Mouse (Mus musculus) yolk sac, embryonic 10.5 days (tissue): ENCODE data around the gene Atp8b4.

Experiments
- DNase-seq: peaks from one replicate; pipeline ENCODE4 v3.0.0-alpha.2; 2017; ENCODE audit warnings: low spot score

The Atp8b4 gene

GRCm38 (mm10) chr2:126361131-126361810 is 139.2 kb downstream of the Atp8b4 start:
- DNase-seq = no peak

DNA sequence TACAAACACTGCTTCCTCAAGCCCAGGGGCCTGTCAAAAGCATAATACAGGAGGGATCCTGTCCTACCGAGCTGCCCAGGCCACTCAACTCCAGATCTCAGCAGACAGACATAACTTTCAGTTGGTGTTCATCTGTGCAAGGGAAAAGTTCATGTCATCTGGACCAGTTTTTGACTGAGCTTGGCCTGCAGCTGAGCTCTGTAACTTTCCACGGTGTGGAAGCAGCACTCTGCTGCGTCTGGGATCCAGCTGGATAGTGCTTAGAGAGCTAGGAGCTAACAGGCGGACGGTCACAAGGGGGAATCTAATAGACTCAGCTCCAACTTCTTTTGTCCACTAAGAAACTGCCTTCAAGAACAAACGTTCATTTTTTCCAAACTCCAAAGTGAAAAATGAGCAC is 139.8 kb downstream of the Atp8b4 start:
- DNase-seq = no peak

- DNase-seq = no peak
Measured at GRCm38 (mm10) chr2:126359965-126360364, 140.5 kb downstream of the Atp8b4 start.

DNA sequence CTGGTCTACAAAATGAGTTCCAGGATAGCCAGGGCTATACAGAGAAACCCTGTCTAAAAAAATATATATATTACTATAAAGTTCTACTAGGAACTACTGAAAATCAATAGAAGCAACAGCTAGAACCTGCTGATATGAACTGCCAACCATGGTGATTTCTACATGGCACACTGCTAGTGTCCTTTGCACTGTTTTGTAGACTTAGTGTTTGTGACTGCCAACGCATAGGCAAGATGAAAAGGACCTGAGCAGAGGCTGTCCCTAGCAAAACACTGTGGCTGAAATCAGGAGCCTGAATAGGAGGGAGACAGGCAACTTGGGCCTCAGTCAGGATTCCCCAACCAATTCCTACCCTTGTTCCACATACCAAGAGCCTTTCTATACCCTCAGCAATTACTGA is 141.2 kb downstream of the Atp8b4 start:
- DNase-seq = no peak

- DNase-seq = no peak
Measured at GRCm38 (mm10) chr2:126358741-126359140, 141.7 kb downstream of the Atp8b4 start.

- no peak for DNase-seq
Measured at GRCm38 (mm10) chr2:126355259-126355658, 145.2 kb downstream of the Atp8b4 start.

GRCm38 (mm10) chr2:126351811-126352210 is 148.7 kb downstream of the Atp8b4 start:
- DNase-seq = no peak

GRCm38 (mm10) chr2:126343026-126343593 is 157.4 kb downstream of the Atp8b4 start:
- DNase-seq = no peak

DNA sequence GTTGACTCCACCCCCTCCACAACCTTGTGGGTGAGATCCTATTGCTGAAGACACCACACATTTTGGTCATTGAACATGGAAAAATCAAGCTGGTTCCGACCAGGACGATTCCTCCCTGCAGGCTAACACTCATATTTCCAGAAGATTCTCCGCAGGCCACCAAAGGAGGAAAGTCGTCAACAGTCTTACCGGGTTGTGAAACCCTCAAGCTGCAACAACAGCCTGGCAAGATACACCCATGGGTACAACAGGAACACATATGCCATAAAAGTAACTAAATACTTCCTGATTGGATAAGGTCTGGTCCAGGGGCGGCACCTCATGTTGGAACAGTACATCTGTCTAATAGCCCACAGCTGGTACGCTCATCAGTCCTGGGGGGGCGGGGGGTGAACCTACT is 159.0 kb downstream of the Atp8b4 start:
- no peak for DNase-seq

- DNase-seq = no peak
Measured at GRCm38 (mm10) chr2:126340201-126340600, 160.3 kb downstream of the Atp8b4 start.

GRCm38 (mm10) chr2:126339516-126339915 is 161.0 kb downstream of the Atp8b4 start:
- no peak for DNase-seq

DNA sequence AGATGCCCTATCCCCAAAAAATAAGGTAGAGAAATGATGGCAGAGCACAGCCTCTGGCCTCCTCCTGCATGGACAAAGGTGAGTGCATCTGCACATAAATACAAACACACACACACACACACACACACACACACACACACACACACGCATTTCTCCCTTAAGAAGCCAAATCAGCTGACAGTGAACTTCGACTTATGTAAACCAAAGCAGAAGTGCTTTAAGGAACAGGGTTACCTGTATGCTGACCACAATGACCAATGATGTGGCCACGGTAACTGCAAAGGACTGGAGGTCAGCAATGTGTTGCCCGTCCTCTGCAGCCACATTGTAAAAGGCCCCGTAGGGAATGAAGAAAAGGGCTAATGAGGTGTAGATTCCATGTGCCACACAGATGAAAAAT is 163.3 kb downstream of the Atp8b4 start:
- no peak for DNase-seq

GRCm38 (mm10) chr2:126331794-126332193 is 168.7 kb downstream of the Atp8b4 start:
- DNase-seq = no peak

DNA sequence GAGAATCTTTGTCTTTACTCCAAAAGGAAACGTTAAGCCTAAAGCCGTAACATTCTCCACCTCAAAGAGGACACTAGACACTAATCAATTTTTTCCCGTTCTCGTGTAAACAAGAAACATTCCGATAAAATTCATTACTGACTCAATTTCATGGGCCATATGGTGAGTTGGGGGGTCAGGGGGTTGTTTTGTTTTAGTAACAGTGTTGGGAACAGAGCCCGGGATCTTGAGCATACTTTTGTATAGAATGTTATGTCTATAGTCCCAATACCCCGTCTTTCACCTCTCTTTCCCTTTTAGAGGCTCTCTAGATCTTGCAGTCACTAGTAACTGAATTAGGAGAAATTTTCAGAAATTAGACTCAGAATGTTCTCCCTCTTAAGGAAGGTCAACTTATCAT is 177.3 kb downstream of the Atp8b4 start:
- DNase-seq = no peak

DNA sequence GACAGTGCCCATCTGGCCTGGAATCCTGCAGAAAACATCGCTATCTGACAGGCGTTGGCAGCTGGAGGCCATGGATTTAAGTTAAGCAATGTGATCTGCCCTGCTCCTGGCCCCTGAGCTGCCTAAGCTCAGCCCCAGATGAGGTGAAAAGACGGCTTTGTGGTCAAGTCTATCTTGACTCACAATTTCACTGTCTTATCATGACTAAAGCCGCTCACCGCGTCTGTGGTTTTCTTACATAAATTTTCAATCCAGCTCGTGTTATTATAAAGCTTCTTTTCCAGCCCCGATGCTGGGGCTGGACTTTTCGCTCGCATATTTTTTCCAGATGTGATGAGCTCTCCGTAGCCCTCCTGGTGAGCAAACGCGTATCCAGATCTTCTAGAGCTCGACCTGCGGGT is 177.8 kb downstream of the Atp8b4 start:
- DNase-seq = no peak

- DNase-seq = no peak
Measured at GRCm38 (mm10) chr2:126318071-126318470, 182.4 kb downstream of the Atp8b4 start.

DNA sequence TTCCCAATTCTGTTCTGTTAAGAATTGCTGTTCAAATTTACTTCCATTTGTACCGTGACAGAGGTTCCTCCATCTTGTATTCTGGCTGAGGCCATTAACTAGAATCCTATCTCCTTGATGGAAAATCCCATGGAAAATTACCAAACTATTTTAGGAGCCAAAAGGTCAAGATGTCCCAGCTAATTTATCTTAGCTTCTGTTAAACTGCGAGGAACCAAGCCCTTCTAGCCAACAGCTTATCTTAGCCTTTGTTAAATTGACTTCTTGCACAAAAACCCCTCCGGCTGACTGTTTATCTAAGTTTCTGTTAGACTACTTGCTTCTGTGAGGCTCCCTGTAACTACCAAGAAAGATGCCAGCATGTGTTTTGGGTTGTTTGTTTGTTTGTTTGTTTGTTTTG is 183.5 kb downstream of the Atp8b4 start:
- no peak for DNase-seq

DNA sequence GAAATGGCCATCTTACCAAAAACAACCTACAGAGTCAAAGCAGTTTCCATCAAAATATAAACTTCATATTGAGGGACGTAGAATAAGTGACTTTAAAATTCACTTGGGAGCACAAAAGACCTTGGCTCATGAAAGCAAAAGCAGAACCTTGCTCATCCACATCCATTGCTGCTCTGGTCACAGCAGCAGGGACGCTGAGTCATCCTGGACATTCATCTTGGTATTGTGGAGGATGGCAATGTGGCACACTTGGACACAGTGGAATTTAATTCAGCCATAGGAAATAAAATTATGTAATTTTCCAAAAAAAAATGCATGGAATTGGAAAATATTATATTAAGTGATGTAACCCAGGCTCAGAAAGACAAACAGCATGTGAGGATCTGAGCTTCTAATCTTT is 184.1 kb downstream of the Atp8b4 start:
- no peak for DNase-seq

- DNase-seq = no peak
Measured at GRCm38 (mm10) chr2:126311056-126311455, 189.4 kb downstream of the Atp8b4 start.

DNA sequence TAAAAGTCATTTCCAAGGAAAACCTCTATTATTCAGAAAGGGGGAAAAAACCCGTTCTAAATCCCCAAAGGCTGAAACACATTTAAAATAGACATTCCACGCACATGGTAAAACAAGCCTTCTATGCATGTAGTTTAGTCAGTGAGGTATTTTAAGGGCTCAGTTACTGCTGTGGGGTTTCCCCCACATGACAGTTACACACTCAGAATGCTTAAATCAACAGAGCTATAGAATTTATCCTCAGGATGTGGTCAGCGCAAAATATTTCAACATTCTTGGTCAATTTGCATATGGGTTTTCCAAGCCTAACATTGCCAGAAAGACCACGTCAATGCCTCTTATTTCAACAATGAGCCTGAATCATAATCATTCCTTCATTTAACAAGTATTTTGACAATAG is 190.5 kb downstream of the Atp8b4 start:
- DNase-seq = no peak

DNA sequence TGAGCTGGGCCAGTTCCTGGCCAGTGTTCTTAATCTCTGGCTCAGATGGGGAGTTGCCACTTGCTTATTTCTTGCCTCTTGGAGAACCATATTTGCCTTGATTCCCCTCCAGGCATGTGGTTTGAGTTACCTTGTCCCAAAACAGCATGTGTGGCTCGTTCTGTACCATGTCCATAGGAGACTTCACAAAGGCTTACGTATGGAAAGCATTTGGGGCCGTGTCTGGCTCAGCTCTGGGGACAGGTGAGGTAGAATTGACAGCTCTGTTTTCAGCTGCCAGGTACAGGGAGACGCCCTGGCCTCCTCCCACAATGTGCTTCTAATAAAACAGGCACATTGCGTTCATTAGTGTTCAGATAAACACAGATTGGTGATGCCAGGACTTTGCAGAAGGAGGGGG is 195.9 kb downstream of the Atp8b4 start:
- DNase-seq = no peak

DNA sequence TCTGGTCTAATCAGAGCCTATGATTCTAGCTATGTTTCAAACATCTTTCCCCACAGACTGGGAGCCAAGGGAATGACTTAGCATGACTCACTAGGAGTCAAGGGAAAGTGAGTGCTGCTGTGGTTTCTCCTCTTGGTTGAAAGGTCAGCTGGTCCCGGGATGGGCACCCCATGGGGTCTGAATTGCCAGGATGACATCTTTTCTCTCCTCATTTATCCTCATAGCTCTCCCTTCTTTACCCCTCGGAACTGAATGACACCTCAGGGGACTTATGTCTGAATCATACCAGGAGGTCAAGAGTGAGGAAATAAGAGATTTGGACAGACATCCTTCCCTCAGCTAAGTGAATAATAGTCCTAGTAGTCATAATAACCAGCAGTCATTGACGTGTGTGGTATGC is 197.2 kb downstream of the Atp8b4 start:
- no peak for DNase-seq

DNA sequence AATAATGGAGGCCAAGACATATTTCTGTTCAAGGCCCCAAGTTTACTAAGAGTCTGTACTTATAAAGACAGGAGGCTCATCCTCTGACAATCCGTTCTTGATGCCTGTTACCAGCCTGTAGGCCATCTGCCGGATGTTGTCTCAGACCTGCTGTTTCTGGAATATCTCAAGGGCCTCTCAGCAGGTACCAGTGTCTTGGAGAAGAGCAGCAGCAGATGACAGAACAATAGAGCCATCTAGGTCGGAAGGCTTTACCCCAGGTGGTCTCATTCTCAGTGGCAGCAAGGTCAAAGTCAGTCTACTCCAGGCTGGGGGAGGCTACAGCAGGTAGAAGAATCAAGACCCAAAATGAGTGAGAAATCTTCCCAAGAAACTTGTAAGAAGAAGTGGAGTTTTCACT is 198.1 kb downstream of the Atp8b4 start:
- no peak for DNase-seq

DNA sequence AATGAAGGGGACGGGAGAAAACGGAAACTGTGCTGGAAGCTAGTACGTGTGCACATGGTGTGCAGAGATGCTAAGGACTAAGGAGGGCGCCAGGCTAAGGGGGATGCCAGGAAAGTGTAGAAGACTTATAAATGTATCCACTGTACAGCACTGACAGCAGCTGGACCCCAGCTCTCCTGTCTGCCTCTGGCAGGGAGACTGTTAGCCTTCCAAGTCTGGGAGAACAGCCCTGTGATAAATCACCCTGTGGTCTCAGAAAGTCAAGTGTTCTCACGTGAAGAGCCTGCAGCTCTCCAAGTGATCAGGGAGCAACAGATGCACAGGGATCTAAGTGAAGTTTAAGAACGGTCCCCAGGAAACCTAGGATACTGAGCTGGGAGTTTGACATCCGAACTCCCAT is 209.8 kb downstream of the Atp8b4 start:
- no peak for DNase-seq
